Mouse (Mus musculus) liver, postnatal 0 days (tissue): ENCODE data around the gene Dnlz.

Source experiments
- CTCF ChIP-seq: sonication (generic); IDR thresholded peaks from 2 replicates; pipeline ENCODE4 v1.5.1; 2016; ENCODE audit warnings: antibody characterized with exemption, low read depth
- EP300 ChIP-seq: IDR thresholded peaks from 2 replicates; pipeline ENCODE4 v1.6.1; 2016; ENCODE audit warnings: antibody characterized with exemption, low read depth, mild to moderate bottlenecking

GRCm38 (mm10) chr2:26390954-26391353, 39.0 kb upstream of the Dnlz start:
- TF ChIP-seq CTCF (no peak), EP300 (no peak)
